Mouse (Mus musculus) embryonic facial prominence, embryonic 11.5 days (tissue): ENCODE measurements around the gene Myl9. TPM values are rescaled to one million over a fixed set of nuclear protein-coding genes. Genes with fewer than 3 reads are reported as not detected.

Experiments used
- ATAC-seq: fragments of 200-750 bp; cut with Nextera tagmentation; replicated peaks from 2 replicates; pipeline ENCODE4 v1.8.0; 2017; ENCODE audit warnings: low read depth; ENCODE audit not compliant: insufficient number of reproducible peaks, low FRiP score, low TSS enrichment
- DNase-seq: peaks from one replicate; pipeline ENCODE4 v3.0.0-alpha.2; 2015; ENCODE audit warnings: low spot score
- H3K27ac ChIP-seq: fragments of 300-500 bp; sonication (generic); replicated peaks from 2 replicates; pipeline ENCODE4 v1.5.1; 2014; ENCODE audit warnings: mild to moderate bottlenecking, low read depth, low read length, control low read depth
- H3K27me3 ChIP-seq: fragments of 300-500 bp; sonication (generic); 2 replicates; pipeline ENCODE4 v1.6.1; 2014; ENCODE audit warnings: mild to moderate bottlenecking, low read length, moderate library complexity, mixed read lengths; ENCODE audit not compliant: control insufficient read depth, insufficient read depth
- H3K36me3 ChIP-seq: fragments of 300-500 bp; sonication (generic); replicated peaks from 2 replicates; pipeline ENCODE4 v1.6.1; 2014; ENCODE audit warnings: low read depth, mild to moderate bottlenecking, low read length, moderate library complexity, mixed read lengths; ENCODE audit not compliant: control insufficient read depth, insufficient read depth
- H3K4me1 ChIP-seq: fragments of 300-500 bp; sonication (generic); 2 replicates; pipeline ENCODE4 v1.6.1; 2014; ENCODE audit warnings: low read length, mixed read lengths; ENCODE audit not compliant: control insufficient read depth, insufficient read depth
- H3K4me2 ChIP-seq: fragments of 300-500 bp; sonication (generic); 2 replicates; pipeline ENCODE4 v1.6.1; 2014; ENCODE audit warnings: low read depth, mild to moderate bottlenecking, control low read depth, low read length, moderate library complexity
- H3K4me3 ChIP-seq: fragments of 300-500 bp; sonication (generic); 2 replicates; pipeline ENCODE4 v1.5.1; 2014; ENCODE audit warnings: low read depth, low read length, control low read depth
- H3K9ac ChIP-seq: fragments of 300-500 bp; sonication (generic); replicated peaks from 2 replicates; pipeline ENCODE4 v1.6.1; 2014; ENCODE audit warnings: mild to moderate bottlenecking, control low read depth, low read length
- H3K9me3 ChIP-seq: fragments of 300-500 bp; sonication (generic); replicated peaks from 2 replicates; pipeline ENCODE4 v1.6.1; 2016; ENCODE audit warnings: mild to moderate bottlenecking, low read length, inconsistent platforms, mixed read lengths; ENCODE audit not compliant: control insufficient read depth
- WGBS: fragments of 180-500 bp; shearing (Covaris S2); extraction: QIAGEN DNeasy Blood & Tissue Kit; methylation state at CpG from one replicate; pipeline ENCODE4 v1.1.7; 2014; 5-methylcytosine and 5-hydroxymethylcytosine counted together
- polyA plus RNA-seq: library from polyadenylated mRNA; unstranded; fragments of >200 nt; fragmentation: Nextera tagmentation; extraction: Ambion mirVana; gene quantifications from 2 replicates; pipeline ENCODE4 v1.2.1, GENCODE M21; 2014

Myl9 gene
- polyA plus RNA-seq, 1 experiment from 2014 or later = 128 TPM

DNA sequence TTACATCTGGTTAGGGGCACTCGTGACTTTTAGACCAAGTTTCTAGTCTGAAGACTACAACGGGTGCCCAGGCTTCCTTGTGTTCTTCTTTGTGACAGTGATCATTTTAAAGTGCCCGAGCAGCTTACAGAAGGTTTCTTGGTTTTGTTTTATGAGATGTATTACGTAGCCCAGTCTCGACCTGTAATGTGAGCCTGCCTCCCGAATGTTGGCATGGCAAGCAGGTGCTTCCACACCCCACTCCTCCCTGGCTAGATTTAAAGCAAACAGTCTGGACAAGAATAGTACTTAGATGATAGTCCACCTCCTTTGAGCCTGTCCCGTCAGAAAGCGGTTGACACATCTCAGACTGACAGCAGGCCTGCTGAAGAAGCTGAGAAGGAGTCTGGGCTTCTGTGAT is 9.6 kb upstream of the Myl9 start:
- Histone ChIP-seq H3K36me3 (peaks cover 8% of the 10 kb centered on the region), H3K27me3 (no peaks in the 10 kb centered on the region), H3K9ac (no peak overlapping the region), H3K27ac (no peak overlapping the region), H3K4me3 (no peak overlapping the region), H3K4me2 (no peak overlapping the region), H3K4me1 (no peaks in the 10 kb centered on the region), H3K9me3 (no peaks in the 10 kb centered on the region)
- DNase-seq (no peak), ATAC-seq (no peak)
- WGBS = 84% methylated on average over 8 of the region's 8 CpGs

DNA sequence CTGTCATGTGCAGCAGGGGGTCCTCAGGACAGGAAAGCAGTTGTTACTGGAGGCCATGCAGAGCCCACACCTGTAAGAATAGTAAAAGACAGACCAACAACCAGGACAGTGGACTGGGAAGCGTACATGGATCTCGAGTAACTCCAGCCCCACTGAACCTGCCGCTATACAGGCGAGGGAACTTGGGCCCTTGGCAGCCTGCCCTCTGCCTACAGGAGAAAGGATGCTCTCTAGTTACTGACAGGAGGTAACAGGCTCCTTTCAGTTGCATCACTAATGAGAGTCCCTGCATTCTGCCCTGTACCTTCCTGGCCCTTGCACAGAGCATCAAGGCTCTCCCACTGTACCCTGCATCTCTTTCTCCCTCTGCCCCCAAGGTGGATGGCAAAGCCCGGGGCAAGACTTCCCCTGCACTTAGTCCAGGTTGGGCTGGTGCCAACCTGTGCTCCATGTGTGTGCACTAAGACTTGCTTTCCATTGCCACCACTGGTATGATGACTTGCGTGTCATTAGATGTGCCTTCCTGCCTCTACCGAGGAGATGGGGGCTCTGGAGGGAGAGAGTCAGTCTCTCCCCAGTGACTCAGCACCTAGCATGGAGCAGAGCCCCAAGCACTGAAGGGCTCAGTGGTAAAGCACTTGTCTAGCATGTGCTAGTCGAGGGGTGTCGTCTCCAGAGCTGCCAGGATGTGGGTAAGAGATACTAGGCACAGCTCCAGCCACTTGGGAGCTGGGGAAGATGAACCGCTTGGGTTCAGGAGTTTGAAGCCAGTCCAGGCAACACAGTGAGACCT is 8.8 kb upstream of the Myl9 start:
- WGBS = 81% methylated on average over 10 of the region's 10 CpGs
- DNase-seq (no peak), ATAC-seq (no peak)
- Histone ChIP-seq H3K4me1 (no peaks in the 10 kb centered on the region), H3K27ac (no peak overlapping the region), H3K36me3 (peaks cover 8% of the 10 kb centered on the region), H3K9ac (no peak overlapping the region), H3K4me2 (no peak overlapping the region), H3K9me3 (no peaks in the 10 kb centered on the region), H3K4me3 (no peak overlapping the region), H3K27me3 (no peaks in the 10 kb centered on the region)

DNA sequence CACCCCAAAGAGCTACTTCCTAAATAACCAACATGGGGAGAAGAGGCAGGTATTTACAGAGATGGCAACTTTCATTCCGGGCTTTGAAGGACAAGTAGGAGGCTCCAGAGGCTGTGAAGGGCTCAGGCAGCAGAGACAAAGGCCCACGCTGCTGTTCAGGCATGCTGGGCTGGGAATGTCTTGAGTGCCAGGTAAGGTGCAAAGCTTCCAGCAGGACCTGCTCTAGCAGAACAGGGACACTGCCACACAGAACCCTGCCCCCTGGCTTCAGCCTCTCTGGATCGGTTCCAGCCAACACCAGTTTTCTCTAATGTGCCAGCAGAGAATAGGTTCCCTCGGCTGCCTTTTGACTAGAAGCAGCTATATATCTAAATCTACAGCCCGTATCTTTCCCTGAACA is 8.1 kb upstream of the Myl9 start:
- Histone ChIP-seq H3K4me1 (no peaks in the 10 kb centered on the region), H3K36me3 (peaks cover 3% of the 10 kb centered on the region; the same call in 1 of the 2 replicates)
- WGBS = 75% methylated on average over 5 of the region's 5 CpGs

DNA sequence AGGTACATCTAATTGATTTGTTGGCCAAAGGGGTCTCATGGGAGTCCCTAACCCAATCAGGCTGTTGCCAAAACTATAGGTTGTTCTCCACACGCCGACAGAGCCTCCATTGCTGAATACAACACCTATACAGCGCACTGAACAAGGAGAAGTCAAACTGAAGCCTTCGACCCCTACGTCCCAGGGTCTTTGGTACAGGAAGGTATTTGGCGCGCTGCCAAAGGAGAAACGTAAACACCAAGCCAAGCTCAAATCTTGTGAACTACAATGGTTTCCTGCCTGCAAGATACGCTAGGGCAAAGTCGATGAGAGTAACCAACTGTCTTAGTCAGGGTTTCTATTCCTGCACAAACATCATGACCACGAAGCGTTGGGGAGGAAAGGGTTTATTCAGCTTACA is 5.9 kb upstream of the Myl9 start:
- Histone ChIP-seq H3K4me1 (no peaks in the 10 kb centered on the region), H3K27ac (no peak overlapping the region), H3K27me3 (no peaks in the 10 kb centered on the region), H3K4me3 (no peak overlapping the region), H3K9me3 (no peaks in the 10 kb centered on the region), H3K36me3 (no peaks in the 10 kb centered on the region), H3K4me2 (no peak overlapping the region), H3K9ac (no peak overlapping the region)
- 89% methylated on average over 12 of the region's 12 CpGs for WGBS
- no peak for ATAC-seq
- no peak for DNase-seq

More for the DNA sequence above, 8.1 kb upstream of the Myl9 start:
- Histone ChIP-seq H3K9me3 (no peaks in the 10 kb centered on the region), H3K9ac (no peak overlapping the region), H3K4me2 (no peak overlapping the region), H3K27me3 (no peaks in the 10 kb centered on the region), H3K4me3 (no peak overlapping the region), H3K27ac (no peak overlapping the region)
- no peak for DNase-seq
- no peak for ATAC-seq

DNA sequence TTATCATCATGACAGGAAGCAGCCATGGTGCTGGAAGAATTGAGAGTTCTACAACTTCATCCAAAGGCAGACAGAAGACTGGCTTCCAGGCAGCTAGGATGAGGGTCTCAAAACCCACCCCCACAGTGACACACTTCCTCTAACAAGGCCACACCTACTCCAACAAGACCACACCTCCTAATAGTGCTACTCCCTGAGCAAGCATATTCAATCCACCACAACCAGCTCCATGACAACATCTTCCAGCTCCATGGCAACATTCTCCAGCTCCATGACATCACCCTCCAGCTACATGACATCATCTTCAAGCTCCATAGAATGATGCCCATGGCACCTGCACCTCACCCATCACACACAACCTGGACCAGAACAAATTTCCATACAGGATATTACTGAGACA is 1.8 kb upstream of the Myl9 start:
- ATAC-seq = no peak
- Histone ChIP-seq H3K9me3 (no peaks in the 10 kb centered on the region), H3K9ac (no peak overlapping the region), H3K4me2 (no peak overlapping the region), H3K4me3 (no peak overlapping the region), H3K4me1 (peaks cover 2% of the 10 kb centered on the region), H3K36me3 (no peaks in the 10 kb centered on the region), H3K27me3 (0 out of 2 replicates have a peak, but pooled peaks cover 3% of the 10 kb centered on the region), H3K27ac (no peak overlapping the region)
- DNase-seq = no peak

GRCm38 (mm10) chr2:156774035-156774737 is 1.0 kb upstream of the Myl9 start:
- H3K27ac ChIP-seq = peak overlapping the region; percentile 48; the same call in 1 of the 2 replicates
- 0 out of 2 replicates have a peak, but pooled peaks cover 3% of the 10 kb centered on the region for H3K27me3 ChIP-seq
- no peak overlapping the region for H3K4me3 ChIP-seq
- H3K9ac ChIP-seq = peak overlapping the region; percentile 64
- no peak for ATAC-seq
- no peak for DNase-seq
- H3K4me1 ChIP-seq = peaks cover 2% of the 10 kb centered on the region
- H3K9me3 ChIP-seq = no peaks in the 10 kb centered on the region
- no peaks in the 10 kb centered on the region for H3K36me3 ChIP-seq
- H3K4me2 ChIP-seq = peak overlapping the region; percentile 75; the same call in 1 of the 2 replicates
- WGBS = 66% methylated on average over 13 of the region's 13 CpGs

DNA sequence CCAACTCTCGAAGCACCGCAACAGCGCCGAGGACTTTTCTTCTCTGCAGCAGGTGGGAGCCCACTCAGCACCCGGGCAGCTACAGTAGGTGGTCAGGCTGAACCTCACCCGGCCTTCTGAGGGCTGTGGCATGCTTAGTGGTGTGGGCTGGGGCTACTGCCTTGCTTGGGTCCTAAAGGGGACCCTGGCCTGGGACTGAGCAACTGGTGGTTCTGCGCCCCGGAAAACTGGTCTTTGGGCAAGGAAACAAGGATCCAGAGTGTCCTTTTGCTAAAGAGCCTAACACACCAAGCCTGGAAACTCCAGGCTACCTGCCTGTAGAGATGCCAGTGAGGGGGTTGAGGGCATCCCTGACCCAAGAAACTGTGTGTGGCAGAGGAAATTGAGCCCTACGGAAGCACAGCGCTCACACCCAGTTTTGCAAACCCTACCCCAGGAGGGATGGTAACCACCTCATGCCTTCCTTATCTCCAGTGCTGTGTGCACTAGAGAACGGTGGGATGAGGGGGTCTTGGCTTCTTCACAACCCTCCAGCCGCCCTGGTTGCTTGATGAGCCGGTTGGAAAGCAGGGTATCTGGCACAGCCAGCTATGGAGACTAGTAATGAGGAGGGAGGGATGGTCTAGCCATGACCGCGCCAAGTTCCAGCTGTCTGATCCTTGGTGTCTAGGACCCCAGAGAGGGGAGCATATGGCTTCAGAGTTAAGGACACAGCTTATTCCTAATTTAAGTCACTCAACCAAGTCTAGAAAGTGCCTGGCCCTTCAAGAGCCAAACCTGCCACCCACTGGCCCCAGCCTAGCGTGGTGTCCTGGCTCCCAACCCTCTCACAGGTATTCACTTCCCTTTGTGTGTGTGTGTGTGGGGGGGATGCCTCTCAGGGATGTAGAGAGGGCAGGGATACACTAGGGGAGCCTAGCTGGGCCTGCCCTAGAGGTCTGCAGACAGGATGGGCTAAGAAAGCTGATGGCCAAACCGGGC is 525 bp downstream of the Myl9 start:
- peaks cover 2% of the 10 kb centered on the region for H3K4me1 ChIP-seq
- no peak for DNase-seq
- 0 out of 2 replicates have a peak, but pooled peaks cover 3% of the 10 kb centered on the region for H3K27me3 ChIP-seq
- H3K9ac ChIP-seq = peak overlapping the region; percentile 64
- WGBS = 39% methylated on average over 15 of the region's 17 CpGs
- H3K36me3 ChIP-seq = no peaks in the 10 kb centered on the region
- no peaks in the 10 kb centered on the region for H3K9me3 ChIP-seq
- no peak; the same call in 1 of the 2 replicates for ATAC-seq
- H3K4me2 ChIP-seq = peak overlapping the region; percentile 75
- no peak overlapping the region; the same call in 1 of the 2 replicates for H3K27ac ChIP-seq
- H3K4me3 ChIP-seq = peak overlapping the region; percentile 33
